Mouse (Mus musculus) bone marrow macrophage, adult 2 months (primary cell): ENCODE measurements around the gene Gfod1.

Experiments used
- CTCF ChIP-seq: IDR thresholded peaks from 2 replicates; pipeline ENCODE4 v1.5.1; 2012; ENCODE audit warnings: low read depth, mild to moderate bottlenecking, low read length, moderate library complexity
- POLR2A ChIP-seq: IDR thresholded peaks from 2 replicates; pipeline ENCODE4 v1.6.1; 2012; ENCODE audit warnings: mild to moderate bottlenecking, low read depth, low read length, borderline replicate concordance

DNA sequence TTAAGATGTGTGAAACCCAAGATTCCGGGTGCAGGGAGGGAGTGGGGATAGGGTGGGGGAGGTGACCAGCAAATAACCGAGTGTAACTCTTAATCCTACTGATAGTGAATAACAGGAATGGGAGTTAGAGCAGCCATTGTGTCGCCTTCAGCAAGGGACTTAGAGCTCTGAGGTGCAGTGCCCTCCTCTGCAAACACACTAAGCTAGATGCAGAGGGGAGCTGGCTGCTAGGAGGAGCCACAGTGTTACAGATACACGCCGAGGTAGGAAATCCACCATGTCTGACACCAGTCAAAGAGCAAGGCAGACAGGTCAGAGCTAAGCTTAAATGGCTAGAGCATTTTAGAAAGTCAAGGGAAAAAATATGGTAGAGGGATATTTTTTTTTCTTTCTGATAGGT is 146.6 kb downstream of the Gfod1 start:
- TF ChIP-seq POLR2A = no peak
- no peak for TF ChIP-seq CTCF
